Mouse (Mus musculus) lung, embryonic 15.5 days (tissue): Measurements from ENCODE around the gene Ddx19b. TPM values are rescaled to one million over a fixed set of nuclear protein-coding genes. Genes with fewer than 3 reads are reported as not detected.

ENCODE experiments used
- ATAC-seq: fragments of 200-750 bp; cut with Nextera tagmentation; 2 replicates; pipeline ENCODE4 v1.8.0; 2017; ENCODE audit warnings: moderate number of reproducible peaks, borderline replicate concordance; ENCODE audit not compliant: low FRiP score, low TSS enrichment; ENCODE audit errors: extremely low read depth
- H3K27ac ChIP-seq: fragments of 300-500 bp; sonication (generic); 2 replicates; pipeline ENCODE4 v1.5.1; 2015; ENCODE audit warnings: moderate library complexity, mild to moderate bottlenecking, inconsistent platforms
- H3K27me3 ChIP-seq: fragments of 300-500 bp; sonication (generic); 2 replicates; pipeline ENCODE4 v1.6.1; 2015; ENCODE audit warnings: inconsistent platforms
- H3K36me3 ChIP-seq: fragments of 300-500 bp; sonication (generic); 2 replicates; pipeline ENCODE4 v1.6.1; 2015; ENCODE audit warnings: inconsistent platforms
- H3K4me1 ChIP-seq: fragments of 300-500 bp; sonication (generic); 2 replicates; pipeline ENCODE4 v1.6.1; 2015; ENCODE audit warnings: inconsistent platforms
- H3K4me2 ChIP-seq: fragments of 300-500 bp; sonication (generic); 2 replicates; pipeline ENCODE4 v1.6.1; 2015; ENCODE audit warnings: inconsistent platforms, mild to moderate bottlenecking, moderate library complexity
- H3K4me3 ChIP-seq: fragments of 300-500 bp; sonication (generic); 2 replicates; pipeline ENCODE4 v1.5.1; 2015; ENCODE audit warnings: mild to moderate bottlenecking, inconsistent platforms
- H3K9ac ChIP-seq: fragments of 300-500 bp; sonication (generic); 2 replicates; pipeline ENCODE4 v1.6.1; 2015; ENCODE audit warnings: inconsistent platforms
- H3K9me3 ChIP-seq: fragments of 300-500 bp; sonication (generic); 2 replicates; pipeline ENCODE4 v1.6.1; 2016; ENCODE audit warnings: inconsistent platforms
- WGBS: fragments of 180-500 bp; shearing (Covaris S2); methylation state at CpG from one replicate; pipeline ENCODE4 v1.1.7; 2015; 5-methylcytosine and 5-hydroxymethylcytosine counted together
- microRNA-seq: library from miRNA; unstranded; fragments of <30 nt; microRNA quantifications from one replicate; pipeline ENCODE4, GENCODE M21; 2016
- polyA plus RNA-seq: library from polyadenylated mRNA; unstranded; fragments of >200 nt; fragmentation: Nextera tagmentation; extraction: Ambion mirVana; gene quantifications from 2 replicates; pipeline ENCODE4 v1.2.1, GENCODE M21; 2015

Ddx19b gene
- polyA plus RNA-seq, 1 experiment from 2014 or later, result 7.3 TPM

GRCm38 (mm10) chr8:110958135-110958534 lies 73.4 kb downstream of the Ddx19b start:
- H3K9ac ChIP-seq, result no peak overlapping the region
- WGBS, result 89% methylated on average over 5 of the region's 5 CpGs
- no peaks in the 10 kb centered on the region for H3K27me3 ChIP-seq
- H3K4me1 ChIP-seq, result no peaks in the 10 kb centered on the region
- no peak overlapping the region for H3K4me3 ChIP-seq
- no peak overlapping the region for H3K4me2 ChIP-seq
- ATAC-seq, result no peak
- peaks cover 18% of the 10 kb centered on the region for H3K36me3 ChIP-seq
- no peak overlapping the region for H3K27ac ChIP-seq
- no peaks in the 10 kb centered on the region for H3K9me3 ChIP-seq

GRCm38 (mm10) chr8:110957471-110957870 lies 74.1 kb downstream of the Ddx19b start:
- no peak overlapping the region for H3K4me3 ChIP-seq
- WGBS, result 86% methylated on average over 19 of the region's 19 CpGs
- no peak overlapping the region for H3K27ac ChIP-seq
- no peaks in the 10 kb centered on the region for H3K27me3 ChIP-seq
- no peak for ATAC-seq
- no peaks in the 10 kb centered on the region for H3K4me1 ChIP-seq
- H3K36me3 ChIP-seq, result peaks cover 18% of the 10 kb centered on the region
- no peak overlapping the region for H3K4me2 ChIP-seq
- no peak overlapping the region for H3K9ac ChIP-seq
- H3K9me3 ChIP-seq, result no peaks in the 10 kb centered on the region

DNA sequence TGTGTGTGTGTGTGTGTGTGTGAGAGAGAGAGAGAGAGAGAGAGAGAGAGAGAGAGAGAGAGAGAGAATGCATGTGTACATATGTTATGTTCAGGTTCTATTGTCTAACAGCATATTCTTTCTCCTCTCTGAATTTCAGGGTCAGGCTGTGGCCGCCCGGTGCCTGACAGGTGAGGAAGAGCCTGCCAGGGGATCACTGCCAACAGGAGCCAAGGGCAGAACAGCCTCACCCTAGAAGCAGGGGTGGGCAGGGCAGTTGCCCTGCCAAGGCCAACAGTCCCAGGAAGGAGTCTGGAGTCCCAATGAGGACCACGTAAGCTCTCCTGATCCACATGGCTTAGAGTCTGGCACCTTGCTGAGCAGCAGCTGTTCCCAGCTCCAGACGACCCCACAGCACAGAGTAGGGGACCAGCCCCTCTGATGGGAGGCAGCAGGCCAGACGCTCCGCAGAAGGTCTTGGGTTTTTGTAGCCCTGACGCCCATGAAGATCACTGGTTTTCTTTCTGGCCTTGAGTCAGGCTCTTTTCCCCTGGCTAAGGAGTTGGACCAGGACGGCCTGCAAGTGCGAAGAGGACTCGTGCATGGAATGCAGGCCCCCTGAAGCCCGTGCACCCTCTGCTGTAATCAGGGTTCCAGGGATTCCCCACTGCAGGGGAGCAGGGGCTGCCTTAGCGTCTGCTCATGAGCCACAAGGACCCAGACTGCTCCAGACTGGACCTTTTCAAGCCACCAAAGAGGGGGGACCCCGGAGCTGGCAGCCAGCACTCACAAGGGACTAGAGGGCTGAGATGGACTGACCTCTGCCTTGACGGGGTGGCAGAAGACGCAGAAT lies 74.7 kb downstream of the Ddx19b start:
- no peak for ATAC-seq
- Histone ChIP-seq H3K27ac (no peak overlapping the region), H3K4me1 (no peaks in the 10 kb centered on the region)

DNA sequence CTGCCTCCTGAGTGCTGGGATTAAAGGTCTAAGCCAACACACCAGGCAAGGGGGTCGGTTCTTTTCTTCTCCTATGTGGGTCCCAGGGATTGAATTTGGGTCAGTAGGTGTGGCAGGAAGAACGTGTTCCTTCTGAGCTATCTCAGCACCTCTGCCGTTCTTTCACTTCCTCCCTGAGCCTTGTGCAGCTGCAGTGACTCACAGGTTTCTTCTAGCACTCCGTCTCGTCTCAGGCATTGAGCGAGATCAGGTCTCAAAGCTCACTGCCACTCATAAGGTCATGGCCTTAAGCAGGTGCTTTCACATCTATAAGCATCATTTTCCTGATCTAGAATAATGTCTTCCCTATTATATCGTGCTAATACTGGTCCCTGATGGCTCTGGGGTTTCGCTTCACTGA lies 76.8 kb downstream of the Ddx19b start:
- Histone ChIP-seq H3K4me1 (no peaks in the 10 kb centered on the region), H3K4me2 (no peak overlapping the region), H3K27me3 (no peaks in the 10 kb centered on the region), H3K9me3 (no peaks in the 10 kb centered on the region), H3K27ac (no peak overlapping the region), H3K36me3 (peaks cover 15% of the 10 kb centered on the region), H3K4me3 (no peak overlapping the region), H3K9ac (no peak overlapping the region)
- ATAC-seq, result no peak
- 72% methylated on average over 8 of the region's 8 CpGs for WGBS

More for the DNA sequence above, 74.7 kb downstream of the Ddx19b start:
- Histone ChIP-seq H3K4me2 (no peak overlapping the region), H3K36me3 (peaks cover 18% of the 10 kb centered on the region), H3K9ac (no peak overlapping the region), H3K9me3 (no peaks in the 10 kb centered on the region), H3K4me3 (no peak overlapping the region), H3K27me3 (no peaks in the 10 kb centered on the region)
- WGBS, result 81% methylated on average over 15 of the region's 15 CpGs

Small RNA genes lying within 50 kb of the gene (microRNA-seq; reads per million reads assigned to microRNA genes)
- not detected for gene Gm24103
- gene Mir3473d, result 0.74 reads per million

Other genes with a start within 250 kb of the Ddx19b start
- 4.1 and 4.5 TPM in 2 replicates for gene Il34, start 225.8 kb downstream of the Ddx19b start, polyA plus RNA-seq
- 68.4 and 74.3 TPM in 2 replicates for gene Cog4, start 185.2 kb downstream of the Ddx19b start, polyA plus RNA-seq
- 141 and 146 TPM in 2 replicates for gene Sf3b3, start 185.0 kb downstream of the Ddx19b start, polyA plus RNA-seq
- 10.8 and 11.4 TPM in 2 replicates for gene Fuk, start 129.3 kb downstream of the Ddx19b start, polyA plus RNA-seq
- gene St3gal2, start 111.8 kb downstream of the Ddx19b start, polyA plus RNA-seq, result 18.3 and 20.5 TPM in 2 replicates
- 13.0 and 14.0 TPM in 2 replicates for gene Ddx19a, start 34.0 kb downstream of the Ddx19b start, polyA plus RNA-seq
- gene Aars, start 1.4 kb upstream of the Ddx19b start, polyA plus RNA-seq, result 58.0 and 60.5 TPM in 2 replicates
- gene Exosc6, start 24.6 kb upstream of the Ddx19b start, polyA plus RNA-seq, result 14.4 and 14.5 TPM in 2 replicates
- gene Clec18a, start 60.7 kb upstream of the Ddx19b start, polyA plus RNA-seq, result 0.17 TPM in 1 of 2 replicates, not detected in the other
- 10.1 and 10.7 TPM in 2 replicates for gene Pdpr, start 62.9 kb upstream of the Ddx19b start, polyA plus RNA-seq
- gene Glg1, start 227.5 kb upstream of the Ddx19b start, polyA plus RNA-seq, result 65.1 and 72.5 TPM in 2 replicates